Mouse (Mus musculus): Measurements from ENCODE around the gene Ifnar2. TPM values are rescaled to one million over a fixed set of nuclear protein-coding genes. Genes with fewer than 3 reads are reported as not detected.

Ifnar2 gene
- polyA plus RNA-seq, 1 experiment from 2014 or later = 67.4 TPM

DNA sequence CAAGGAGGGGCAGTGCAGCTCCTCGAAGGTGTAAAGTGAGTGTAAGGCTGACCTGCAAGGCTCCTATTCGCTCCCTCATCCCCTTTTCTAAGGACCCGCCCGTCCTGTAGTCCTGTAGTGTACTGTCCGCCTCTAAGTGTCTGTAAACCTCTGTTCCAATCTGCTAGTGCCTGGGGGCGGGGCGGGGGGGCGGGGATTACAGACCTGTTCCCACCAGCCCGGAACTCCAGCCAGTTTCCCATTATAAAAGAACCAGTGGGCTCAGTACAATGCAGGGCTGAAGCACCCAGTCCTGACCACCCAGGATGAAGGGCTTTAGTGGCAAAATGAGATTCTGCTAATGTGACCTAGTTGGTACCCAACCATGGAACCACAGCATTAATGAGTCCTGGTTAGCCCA, 6.4 kb downstream of the Ifnar2 start:
- 70% methylated on average over 9 of the region's 9 CpGs for WGBS (ENCODE audit: insufficient replicate concordance)
- no peak overlapping the region for H3K9ac ChIP-seq
- H3K36me3 ChIP-seq = peaks cover 60% of the 10 kb centered on the region
- H3K4me3 ChIP-seq (replicated peaks) = no peak overlapping the region
- DNase-seq (no peak), ATAC-seq (ENCODE audit: low read depth) (peak; percentile 11; the same call in 1 of the 2 replicates)
- no peaks in the 10 kb centered on the region for H3K27me3 ChIP-seq
- peak overlapping the region; percentile 21 for H3K27ac ChIP-seq
- H3K9me3 ChIP-seq (replicated peaks) = no peaks in the 10 kb centered on the region
- H3K4me2 ChIP-seq = 0 out of 2 replicates have a peak overlapping the region, but pooled peaks have one; percentile 20
- H3K4me1 ChIP-seq (replicated peaks) = peaks cover 80% of the 10 kb centered on the region

DNA sequence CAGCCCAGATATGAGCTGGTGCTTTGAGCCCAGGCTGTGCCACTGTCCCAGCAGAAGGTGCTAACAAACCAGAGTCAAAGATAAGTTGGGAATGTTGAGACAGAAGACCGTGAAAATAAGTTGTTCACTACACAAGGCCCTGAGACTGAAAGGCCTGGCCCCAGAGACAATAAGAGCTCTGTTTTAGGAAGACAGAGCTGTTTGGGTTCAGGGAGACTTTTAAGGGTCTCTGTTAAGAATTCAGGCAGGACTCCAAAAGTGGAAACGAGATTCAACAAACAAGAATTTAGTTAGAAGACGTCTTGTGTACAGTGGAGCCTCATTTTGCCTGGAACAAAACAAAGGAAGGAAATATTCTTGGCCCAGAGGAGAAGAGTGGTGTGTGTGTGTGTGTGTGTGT, 6.8 kb downstream of the Ifnar2 start:
- H3K27ac ChIP-seq = peak overlapping the region; percentile 21
- H3K4me3 ChIP-seq (replicated peaks) = no peak overlapping the region
- H3K36me3 ChIP-seq = peaks cover 64% of the 10 kb centered on the region
- H3K9me3 ChIP-seq (replicated peaks) = no peaks in the 10 kb centered on the region
- WGBS (ENCODE audit: insufficient replicate concordance) = 75% methylated on average over 3 of the region's 3 CpGs
- ATAC-seq (ENCODE audit: low read depth) = 0 out of 2 replicates have a peak, but pooled peaks have one; percentile 2
- H3K27me3 ChIP-seq = no peaks in the 10 kb centered on the region
- H3K9ac ChIP-seq = no peak overlapping the region
- H3K4me2 ChIP-seq = no peak overlapping the region
- DNase-seq = no peak
- peaks cover 76% of the 10 kb centered on the region for H3K4me1 ChIP-seq (replicated peaks)

DNA sequence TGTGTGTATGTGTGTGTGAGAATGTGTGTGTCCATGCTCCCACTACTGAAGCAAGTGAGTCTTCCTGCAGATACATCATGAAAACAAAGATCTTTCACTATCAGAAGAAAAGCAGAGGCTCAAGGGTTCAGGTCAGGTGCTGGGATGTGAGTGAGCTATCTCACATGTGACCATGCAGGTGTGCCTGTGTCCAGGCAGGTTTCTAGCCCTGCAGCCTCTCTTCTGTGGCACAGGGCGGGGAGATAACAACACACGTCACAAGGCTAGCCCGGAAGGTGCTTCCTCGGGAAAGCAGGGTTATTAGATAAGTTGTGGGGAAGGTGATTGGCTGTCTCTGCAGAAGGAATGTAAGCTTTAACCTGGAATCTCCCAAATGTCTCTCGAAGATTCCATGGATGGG, 7.6 kb downstream of the Ifnar2 start:
- peak; percentile 49 for DNase-seq
- peaks cover 67% of the 10 kb centered on the region for H3K36me3 ChIP-seq
- no peaks in the 10 kb centered on the region for H3K27me3 ChIP-seq
- ATAC-seq (ENCODE audit: low read depth) = peak; percentile 69; the same call in 1 of the 2 replicates
- H3K4me3 ChIP-seq (replicated peaks) = no peak overlapping the region
- H3K9ac ChIP-seq = no peak overlapping the region
- WGBS (ENCODE audit: insufficient replicate concordance) = 40% methylated on average over 5 of the region's 5 CpGs
- H3K9me3 ChIP-seq (replicated peaks) = no peaks in the 10 kb centered on the region
- no peak overlapping the region for H3K4me2 ChIP-seq
- H3K4me1 ChIP-seq (replicated peaks) = peaks cover 73% of the 10 kb centered on the region
- peak overlapping the region; percentile 21; the same call in 1 of the 2 replicates for H3K27ac ChIP-seq

DNA sequence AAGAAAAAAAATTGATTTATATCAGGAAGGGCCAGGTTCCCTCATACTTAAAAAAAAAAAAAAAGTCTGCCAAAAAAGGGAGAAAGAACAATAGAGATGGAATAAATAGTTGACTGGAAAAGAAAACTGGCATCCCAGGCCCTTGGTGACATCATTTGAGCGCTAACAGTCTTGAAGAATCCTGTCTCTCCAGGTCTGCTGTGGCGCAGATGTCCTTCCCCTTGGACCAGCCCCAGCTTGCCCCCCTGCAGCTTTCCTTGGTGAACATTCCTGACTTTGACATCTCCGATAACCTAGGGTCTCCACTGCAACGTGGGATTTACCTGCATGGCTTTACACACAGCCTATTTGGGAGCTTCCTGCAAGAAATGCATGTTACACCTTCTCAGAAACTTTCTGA, 9.0 kb downstream of the Ifnar2 start:
- Histone ChIP-seq H3K36me3 (peaks cover 67% of the 10 kb centered on the region), H3K27ac (0 out of 2 replicates have a peak overlapping the region, but pooled peaks have one; percentile 14), H3K4me1 (replicated peaks) (peaks cover 68% of the 10 kb centered on the region), H3K9me3 (replicated peaks) (no peaks in the 10 kb centered on the region), H3K4me2 (no peak overlapping the region), H3K4me3 (replicated peaks) (no peak overlapping the region), H3K27me3 (no peaks in the 10 kb centered on the region), H3K9ac (no peak overlapping the region)
- ATAC-seq (ENCODE audit: low read depth) = no peak
- no peak for DNase-seq
- WGBS (ENCODE audit: insufficient replicate concordance) = 83% methylated on average over 4 of the region's 4 CpGs

DNA sequence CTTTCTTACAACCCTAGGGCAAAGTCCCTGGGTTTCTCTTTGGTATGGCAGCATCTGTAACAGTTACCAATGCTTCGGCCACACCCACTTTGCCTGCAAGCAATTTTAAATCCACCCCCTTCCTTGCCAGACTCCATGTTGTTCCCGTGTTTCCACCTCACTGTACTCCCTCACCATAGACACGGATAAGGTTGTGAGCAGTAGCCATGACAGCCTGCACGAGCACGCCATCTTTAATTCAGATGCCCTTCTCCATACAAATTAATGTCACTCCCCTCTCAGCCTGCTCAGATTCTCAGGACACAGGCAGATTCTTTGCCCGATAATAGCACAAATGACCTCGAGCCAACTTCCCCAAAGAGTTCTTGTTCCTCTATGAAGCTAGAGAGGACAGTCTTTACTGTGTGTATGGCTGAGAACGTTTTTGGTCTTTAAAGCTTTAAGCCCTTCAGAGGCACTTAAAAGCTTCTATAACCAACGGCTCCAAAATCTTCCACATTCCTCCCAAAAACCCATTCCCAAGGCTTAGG, 9.7 kb downstream of the Ifnar2 start:
- 63% methylated on average over 9 of the region's 9 CpGs for WGBS (ENCODE audit: insufficient replicate concordance)
- Histone ChIP-seq H3K27me3 (no peaks in the 10 kb centered on the region), H3K9me3 (replicated peaks) (no peaks in the 10 kb centered on the region), H3K4me1 (replicated peaks) (peaks cover 69% of the 10 kb centered on the region), H3K27ac (peak overlapping the region; percentile 36), H3K36me3 (peaks cover 67% of the 10 kb centered on the region), H3K4me3 (replicated peaks) (no peak overlapping the region), H3K9ac (no peak overlapping the region), H3K4me2 (no peak overlapping the region)
- no peak for DNase-seq
- ATAC-seq (ENCODE audit: low read depth) = no peak

DNA sequence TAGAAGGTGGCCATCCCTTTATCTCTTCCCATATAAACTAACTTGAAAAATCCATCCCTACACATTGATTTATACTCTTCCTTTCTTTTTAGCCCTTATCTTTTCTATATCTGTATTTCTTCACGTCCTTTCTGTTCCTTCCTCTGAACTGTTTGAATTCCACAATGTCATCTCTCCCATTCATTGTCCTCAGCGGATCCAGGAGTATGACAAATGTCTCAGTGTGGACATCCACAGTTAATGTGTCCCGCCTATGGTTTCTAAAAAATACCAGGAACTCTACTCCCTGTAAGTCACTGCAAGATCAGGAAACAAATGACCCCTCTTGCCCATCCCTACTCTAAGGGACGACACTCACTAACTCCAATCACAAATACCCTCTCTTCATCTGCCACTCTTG, 11.6 kb downstream of the Ifnar2 start:
- peaks cover 81% of the 10 kb centered on the region for H3K36me3 ChIP-seq
- H3K4me1 ChIP-seq (replicated peaks) = peaks cover 52% of the 10 kb centered on the region
- ATAC-seq (ENCODE audit: low read depth) (no peak), DNase-seq (no peak)
- H3K4me3 ChIP-seq (replicated peaks) = no peak overlapping the region
- H3K9me3 ChIP-seq (replicated peaks) = no peaks in the 10 kb centered on the region
- 83% methylated on average over 4 of the region's 4 CpGs for WGBS (ENCODE audit: insufficient replicate concordance)
- no peak overlapping the region for H3K9ac ChIP-seq
- H3K27me3 ChIP-seq = no peaks in the 10 kb centered on the region
- H3K27ac ChIP-seq = no peak overlapping the region; the same call in 1 of the 2 replicates
- H3K4me2 ChIP-seq = no peak overlapping the region

DNA sequence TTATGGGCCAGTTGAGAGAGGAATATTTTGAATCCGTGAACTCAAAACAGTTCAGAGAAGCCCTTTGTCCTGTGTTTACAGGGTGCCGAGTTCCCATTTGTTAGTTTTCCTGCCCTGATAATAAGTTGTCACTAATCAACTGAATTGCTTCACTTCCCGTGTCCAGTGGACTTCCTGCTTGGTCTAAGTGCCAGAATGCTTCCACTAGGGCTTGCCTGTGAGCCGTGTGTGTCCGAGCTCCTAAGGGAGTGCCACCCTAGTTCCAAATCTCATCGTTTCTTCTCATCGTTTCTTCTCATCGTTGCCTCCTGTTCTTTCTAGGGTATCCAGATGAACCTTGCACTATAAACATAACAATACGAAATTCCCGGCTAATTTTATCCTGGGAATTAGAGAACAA, 13.0 kb downstream of the Ifnar2 start:
- no peak overlapping the region for H3K4me3 ChIP-seq (replicated peaks)
- H3K9me3 ChIP-seq (replicated peaks) = no peaks in the 10 kb centered on the region
- DNase-seq (no peak), ATAC-seq (ENCODE audit: low read depth) (peak; percentile 43)
- whole genome bisulfite sequencing (ENCODE audit: insufficient replicate concordance) = 59% methylated on average over 10 of the region's 10 CpGs
- H3K27me3 ChIP-seq = no peaks in the 10 kb centered on the region
- peak overlapping the region; percentile 65 for H3K27ac ChIP-seq
- H3K4me2 ChIP-seq = no peak overlapping the region
- H3K9ac ChIP-seq = no peak overlapping the region
- H3K36me3 ChIP-seq = peaks cover 92% of the 10 kb centered on the region
- H3K4me1 ChIP-seq (replicated peaks) = peaks cover 38% of the 10 kb centered on the region

DNA sequence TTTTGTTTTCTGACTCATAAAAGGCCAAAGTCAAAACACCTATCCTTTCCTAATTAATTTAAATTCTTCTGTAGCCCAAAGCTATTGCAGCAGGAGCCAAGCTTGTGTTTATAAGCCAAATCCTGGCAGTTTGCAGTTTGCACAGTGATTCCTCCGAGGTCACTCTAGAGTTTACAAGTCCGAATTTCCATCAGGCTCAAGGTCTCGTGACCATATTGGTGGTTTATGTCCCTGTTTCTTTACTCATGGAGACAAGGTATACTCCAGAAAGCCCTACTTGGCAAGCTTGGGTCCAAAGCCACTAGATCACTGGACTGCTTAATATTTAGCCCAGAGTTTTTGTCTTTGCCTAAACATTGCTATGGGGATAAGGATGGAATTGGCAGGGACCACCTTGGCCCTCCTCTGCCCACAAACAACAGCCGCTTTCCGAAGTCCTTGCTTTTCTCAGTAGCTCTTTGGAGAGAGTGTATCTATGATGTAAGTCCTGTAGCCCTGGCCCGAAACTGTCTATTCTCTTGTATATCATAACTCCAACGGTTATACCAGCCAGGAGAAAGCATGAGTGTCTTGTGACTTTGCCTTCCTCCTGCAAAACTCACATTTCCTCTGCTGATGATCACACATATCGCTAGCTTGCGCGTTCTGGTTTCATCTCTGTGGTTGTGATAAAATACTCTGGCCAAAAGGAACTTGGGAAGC, 14.0 kb downstream of the Ifnar2 start:
- Histone ChIP-seq H3K9me3 (replicated peaks) (no peaks in the 10 kb centered on the region), H3K27ac (peak overlapping the region; percentile 65), H3K9ac (no peak overlapping the region), H3K27me3 (no peaks in the 10 kb centered on the region), H3K36me3 (peaks cover 94% of the 10 kb centered on the region), H3K4me2 (no peak overlapping the region), H3K4me3 (replicated peaks) (no peak overlapping the region), H3K4me1 (replicated peaks) (peaks cover 32% of the 10 kb centered on the region)
- ATAC-seq (ENCODE audit: low read depth) = no peak
- 86% methylated on average over 10 of the region's 10 CpGs for WGBS (ENCODE audit: insufficient replicate concordance)
- DNase-seq = no peak

DNA sequence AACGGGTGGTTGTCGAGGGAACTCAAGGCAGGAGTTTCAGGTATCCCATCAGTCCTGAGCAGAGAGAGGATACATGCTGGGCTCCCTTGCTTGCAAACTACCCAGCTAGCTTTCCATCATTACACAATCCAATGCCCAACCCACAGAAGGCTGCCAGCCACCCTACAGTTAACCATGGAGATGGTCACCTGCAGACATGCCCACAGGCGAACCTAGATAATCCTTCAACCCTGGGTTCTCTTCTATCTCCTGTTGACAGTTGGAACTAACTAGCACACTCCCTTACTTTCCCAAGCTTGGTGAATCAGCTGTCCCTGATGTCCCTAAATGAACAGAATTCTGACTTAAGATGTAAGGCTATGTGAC, 14.5 kb downstream of the Ifnar2 start:
- ATAC-seq (ENCODE audit: low read depth) = peak; percentile 35; the same call in 1 of the 2 replicates

DNA sequence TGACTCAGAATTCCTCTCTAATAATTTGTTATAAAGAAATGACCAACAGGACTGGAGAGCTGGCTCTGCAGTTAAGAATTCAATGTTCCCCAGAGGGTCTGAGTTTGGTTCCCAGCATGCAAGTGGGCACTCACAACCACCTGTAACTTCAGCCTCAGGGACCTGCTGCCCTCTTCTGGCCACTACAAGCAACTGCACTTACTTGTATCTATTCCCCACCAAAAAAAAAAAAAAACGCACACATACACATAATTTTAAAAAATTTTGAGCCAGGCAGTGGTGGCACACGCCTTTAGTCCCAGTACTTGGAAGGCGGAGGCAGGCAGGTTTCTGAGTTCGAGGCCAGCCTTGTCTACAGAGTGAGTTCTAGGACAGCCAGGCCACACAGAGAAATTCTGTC, 17.5 kb downstream of the Ifnar2 start:
- no peak overlapping the region for H3K4me3 ChIP-seq (replicated peaks)
- peaks cover 26% of the 10 kb centered on the region for H3K4me1 ChIP-seq (replicated peaks)
- no peak overlapping the region for H3K9ac ChIP-seq
- ATAC-seq (ENCODE audit: low read depth) = no peak
- peaks cover 96% of the 10 kb centered on the region for H3K36me3 ChIP-seq
- no peak overlapping the region for H3K27ac ChIP-seq
- DNase-seq = no peak
- H3K27me3 ChIP-seq = no peaks in the 10 kb centered on the region
- 83% methylated on average over 4 of the region's 4 CpGs for WGBS (ENCODE audit: insufficient replicate concordance)
- no peak overlapping the region for H3K4me2 ChIP-seq
- no peaks in the 10 kb centered on the region for H3K9me3 ChIP-seq (replicated peaks)

More for the DNA sequence above, 14.5 kb downstream of the Ifnar2 start:
- H3K9ac ChIP-seq = no peak overlapping the region
- no peaks in the 10 kb centered on the region for H3K9me3 ChIP-seq (replicated peaks)
- no peak overlapping the region for H3K4me3 ChIP-seq (replicated peaks)
- H3K27me3 ChIP-seq = no peaks in the 10 kb centered on the region
- 71% methylated on average over 3 of the region's 3 CpGs for WGBS (ENCODE audit: insufficient replicate concordance)
- no peak overlapping the region for H3K4me2 ChIP-seq
- H3K27ac ChIP-seq = peak overlapping the region; percentile 65
- peaks cover 27% of the 10 kb centered on the region for H3K4me1 ChIP-seq (replicated peaks)
- DNase-seq = no peak
- peaks cover 94% of the 10 kb centered on the region for H3K36me3 ChIP-seq

DNA sequence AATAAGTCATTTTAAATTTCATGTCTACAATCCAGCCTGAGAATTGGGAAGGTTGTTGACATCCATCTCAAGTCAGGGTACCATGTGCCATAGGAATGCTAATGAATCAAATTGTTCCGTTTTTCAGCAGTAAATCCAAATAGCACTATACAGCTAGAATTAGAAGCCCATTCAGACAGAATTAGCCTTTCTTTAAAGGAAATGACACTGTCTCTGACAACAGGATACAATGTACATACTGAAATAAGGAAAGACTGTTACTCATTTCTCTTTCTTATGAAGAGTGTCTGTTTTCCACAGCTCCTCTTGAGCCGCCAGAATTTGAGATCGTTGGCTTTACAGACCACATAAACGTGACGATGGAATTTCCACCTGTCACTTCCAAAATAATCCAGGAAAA, 18.8 kb downstream of the Ifnar2 start, which contains the start of gene Gm21970:
Gene Gm21970, plus strand, starts transcription at position 301 of the 400 bp plus-strand sequence.
- Histone ChIP-seq H3K27me3 (no peaks in the 10 kb centered on the region), H3K4me1 (replicated peaks) (peaks cover 32% of the 10 kb centered on the region), H3K9me3 (replicated peaks) (no peaks in the 10 kb centered on the region), H3K36me3 (peaks cover 96% of the 10 kb centered on the region), H3K9ac (no peak within 1 kb of the TSS), H3K4me3 (replicated peaks) (no peak within 1 kb of the TSS), H3K27ac (peak within 1 kb of the TSS; percentile 27; the same call in 1 of the 2 replicates), H3K4me2 (no peak within 1 kb of the TSS)
- DNase-seq (no peak), ATAC-seq (ENCODE audit: low read depth) (no peak)
- WGBS (ENCODE audit: insufficient replicate concordance) = 91% methylated on average over 5 of the region's 5 CpGs

Data from liver, embryonic 13.5 days (tissue).